Mouse (Mus musculus): ENCODE data around the gene Fbxo6.

DNA sequence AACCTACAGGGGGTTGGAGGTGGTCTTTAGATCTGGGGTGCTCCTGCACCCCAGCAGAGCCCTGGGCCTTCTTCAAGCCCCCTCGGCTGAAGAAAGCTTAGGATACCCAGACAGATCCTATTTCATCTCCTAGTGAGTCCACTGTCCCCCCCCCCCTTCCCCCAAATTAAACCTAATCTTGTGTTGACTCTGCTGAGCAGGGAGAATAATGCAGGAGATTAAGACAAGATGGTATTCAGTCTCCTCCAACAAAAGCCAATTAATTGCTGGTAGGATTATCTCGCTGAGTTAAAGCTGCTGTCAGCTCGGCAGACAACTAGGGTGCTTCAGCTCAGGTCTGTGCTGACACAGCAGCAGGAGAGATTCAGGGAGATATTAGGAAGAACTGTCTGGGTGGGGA lies 19.3 kb upstream of the Fbxo6 start:
- TF ChIP-seq CTCF (IDR thresholded peaks at IDR 0.05; ENCODE audit: insufficient read depth, low read depth, low read length) = no peak
- TF ChIP-seq POLR2A (IDR thresholded peaks at IDR 0.05; ENCODE audit: insufficient read depth, low read depth, low read length) = no peak

Data from olfactory bulb, adult 2 months (tissue).